Mouse (Mus musculus) frontal cortex, postnatal 14 days (tissue): ENCODE measurements at regions not wholly inside any gene's neighbourhood (a gene's known extent, or its start where the extent isn't known, plus 50 kb on each side); places are given as distances from the start of the nearest gene placed in this dataset.

ENCODE experiments used
- DNase-seq, 2 experiments: peaks; one replicate each; pipeline ENCODE4 v3.0.0; 2022; ENCODE audit warnings: low spot score in 2 of 2

GRCm38 (mm10) chr15:62294786-62295185, 1372.0 kb upstream of the A1bg start:
- no peak for DNase-seq

GRCm38 (mm10) chr15:62292876-62293275, 1370.1 kb upstream of the A1bg start:
- no peak for DNase-seq

GRCm38 (mm10) chr15:62290687-62291086, 1367.9 kb upstream of the A1bg start:
- DNase-seq = no peak

- no peak for DNase-seq
Measured at GRCm38 (mm10) chr15:62286666-62287655, 1364.1 kb upstream of the A1bg start.

- DNase-seq = no peak
Measured at GRCm38 (mm10) chr15:62284606-62285531, 1362.1 kb upstream of the A1bg start.

GRCm38 (mm10) chr15:62283661-62284429, 1361.0 kb upstream of the A1bg start:
- DNase-seq = no peak

- no peak for DNase-seq
Measured at GRCm38 (mm10) chr15:62282646-62283045, 1359.8 kb upstream of the A1bg start.

GRCm38 (mm10) chr15:62282116-62282515, 1359.3 kb upstream of the A1bg start:
- no peak for DNase-seq

- DNase-seq = no peak
Measured at GRCm38 (mm10) chr15:62279526-62279925, 1356.7 kb upstream of the A1bg start.

- DNase-seq = no peak
Measured at GRCm38 (mm10) chr15:62274818-62275217, 1352.0 kb upstream of the A1bg start.

GRCm38 (mm10) chr15:62273855-62274488, 1351.2 kb upstream of the A1bg start:
- no peak for DNase-seq

GRCm38 (mm10) chr15:62272755-62273154, 1349.9 kb upstream of the A1bg start:
- no peak for DNase-seq

- DNase-seq = no peak
Measured at GRCm38 (mm10) chr15:62271428-62271827, 1348.6 kb upstream of the A1bg start.

- no peak for DNase-seq
Measured at GRCm38 (mm10) chr15:62268189-62268588, 1345.4 kb upstream of the A1bg start.

GRCm38 (mm10) chr15:62267536-62267935, 1344.7 kb upstream of the A1bg start:
- no peak for DNase-seq

GRCm38 (mm10) chr15:62266025-62266424, 1343.2 kb upstream of the A1bg start:
- no peak for DNase-seq

- no peak for DNase-seq
Measured at GRCm38 (mm10) chr15:62265484-62265937, 1342.7 kb upstream of the A1bg start.

- DNase-seq = no peak
Measured at GRCm38 (mm10) chr15:62264966-62265365, 1342.2 kb upstream of the A1bg start.

- DNase-seq = no peak
Measured at GRCm38 (mm10) chr15:62264183-62264582, 1341.4 kb upstream of the A1bg start.

- no peak for DNase-seq
Measured at GRCm38 (mm10) chr15:62262487-62262886, 1339.7 kb upstream of the A1bg start.

- DNase-seq = no peak
Measured at GRCm38 (mm10) chr15:62261520-62261919, 1338.7 kb upstream of the A1bg start.
